Mouse (Mus musculus): Measurements from ENCODE around the gene Vti1a.

Vti1a gene

DNA sequence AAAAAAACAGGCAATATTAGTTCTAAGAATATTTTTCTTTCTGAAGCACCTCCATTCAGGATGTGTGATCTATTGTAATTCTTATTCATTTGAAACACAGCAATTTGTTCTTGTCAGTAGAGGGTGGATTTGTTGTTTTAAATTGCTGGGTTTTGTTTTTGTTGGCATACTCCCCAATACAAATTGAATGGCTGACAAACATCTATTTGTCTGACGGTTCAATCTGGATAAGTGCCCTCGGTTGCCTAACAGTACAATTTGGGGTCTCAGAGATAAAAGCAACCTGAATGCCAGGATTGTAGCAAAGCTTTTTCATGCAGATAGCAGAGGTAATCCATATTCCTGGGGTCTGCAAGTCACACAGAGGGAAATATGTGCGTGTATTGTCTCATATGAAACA is 53.6 kb downstream of the Vti1a start:
- in situ Hi-C loops (cut with MboI, MseI), result no loop called here

DNA sequence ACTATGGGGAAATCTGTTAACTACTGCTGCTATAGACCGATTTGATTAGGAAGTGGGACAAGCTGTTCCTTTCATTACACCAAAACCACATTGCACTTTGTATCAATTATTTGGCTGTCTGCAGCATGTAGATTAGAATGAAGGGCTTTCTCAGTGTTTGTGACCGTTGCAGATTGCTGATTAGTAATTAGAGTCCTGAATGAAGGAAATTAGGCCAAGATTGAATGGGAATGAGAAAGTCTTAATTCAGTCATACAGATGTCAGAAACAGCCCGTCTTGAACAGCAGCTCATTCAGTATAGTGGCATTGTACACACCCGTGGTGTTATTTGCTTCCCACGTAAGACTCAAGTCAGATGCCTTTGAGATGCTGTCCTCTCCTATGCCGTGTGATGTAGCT is 60.2 kb downstream of the Vti1a start:
- in situ Hi-C loops (cut with MboI, MseI), result no loop called here

DNA sequence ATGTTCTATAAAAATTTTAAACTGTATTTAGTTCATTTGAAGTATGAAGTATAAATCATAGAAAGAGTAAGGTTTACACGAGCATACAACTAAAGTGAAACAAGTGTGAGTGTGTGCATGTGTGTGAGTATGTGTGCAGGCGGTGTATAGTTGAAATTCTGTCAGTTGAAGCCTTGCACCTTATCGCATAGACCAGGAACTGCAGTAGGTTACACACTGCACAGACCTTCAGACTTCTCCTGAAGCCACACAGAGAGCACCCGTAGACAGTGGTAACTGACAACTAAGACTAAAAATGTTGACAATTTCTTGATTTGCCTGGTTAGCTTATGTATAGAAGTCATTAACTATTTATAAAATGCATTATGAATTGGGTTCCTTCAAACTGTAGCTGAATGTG is 61.4 kb downstream of the Vti1a start:
- in situ Hi-C loops (cut with MboI, MseI), result no loop called here

DNA sequence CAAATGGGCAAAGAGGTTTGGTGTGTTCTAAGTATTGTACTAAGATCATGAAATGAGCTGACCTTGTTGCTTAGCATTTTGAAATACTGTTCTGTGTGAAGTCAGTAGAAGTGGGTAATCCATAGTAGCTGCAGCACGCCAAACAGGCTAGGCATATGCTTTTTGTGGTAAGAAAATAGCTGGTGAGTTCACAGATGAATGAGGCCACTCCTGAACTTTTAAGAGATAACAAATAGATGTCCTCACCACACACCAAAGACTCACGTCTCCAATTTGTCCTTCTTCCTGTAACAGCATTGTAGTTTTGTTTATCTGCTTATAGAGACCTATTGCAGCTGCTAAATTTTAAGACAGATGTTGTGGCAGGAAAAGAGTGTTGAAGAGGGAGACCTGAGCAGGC is 62.8 kb downstream of the Vti1a start:
- in situ Hi-C loops (cut with MboI, MseI), result no loop called here

DNA sequence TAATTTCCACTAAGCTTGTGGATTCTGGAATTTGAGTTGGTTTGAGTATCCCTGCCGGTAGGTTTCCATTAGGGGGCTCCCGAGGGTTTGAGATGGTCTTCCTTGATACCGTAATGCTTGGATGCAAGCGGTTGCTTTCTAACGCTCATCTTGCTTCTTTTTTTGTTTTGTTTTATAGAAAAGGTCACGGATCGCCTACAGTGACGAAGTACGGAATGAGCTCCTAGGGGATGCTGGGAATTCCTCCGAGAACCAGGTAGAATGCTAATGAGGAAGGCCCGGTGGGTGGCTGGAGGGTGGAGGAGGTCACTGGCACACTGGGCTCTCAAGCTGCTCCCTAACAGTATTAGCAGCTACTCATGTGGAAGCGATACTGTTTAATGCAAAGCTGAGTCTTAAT is 64.7 kb downstream of the Vti1a start:
- in situ Hi-C loops (cut with MboI, MseI), result no loop called here

DNA sequence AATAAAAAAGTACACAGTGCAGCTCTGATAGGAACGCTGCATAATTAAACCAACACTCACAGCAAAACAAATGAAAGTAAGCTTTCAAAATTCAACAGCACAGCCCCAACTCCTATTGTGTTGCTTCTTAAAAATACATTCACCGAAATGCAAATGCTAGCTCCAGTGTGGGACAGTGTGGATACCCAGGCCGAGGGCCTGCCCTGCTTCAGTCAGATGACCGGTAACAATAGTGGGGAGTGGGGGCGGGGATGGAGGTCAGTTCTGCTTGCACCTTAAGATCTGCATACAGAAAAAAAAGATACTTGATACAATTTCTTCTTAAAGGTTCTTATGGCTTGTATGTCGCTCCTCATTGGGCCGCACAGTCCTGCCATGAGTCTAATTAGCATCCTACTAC is 65.2 kb downstream of the Vti1a start:
- in situ Hi-C loops (cut with MboI, MseI), result no loop called here

DNA sequence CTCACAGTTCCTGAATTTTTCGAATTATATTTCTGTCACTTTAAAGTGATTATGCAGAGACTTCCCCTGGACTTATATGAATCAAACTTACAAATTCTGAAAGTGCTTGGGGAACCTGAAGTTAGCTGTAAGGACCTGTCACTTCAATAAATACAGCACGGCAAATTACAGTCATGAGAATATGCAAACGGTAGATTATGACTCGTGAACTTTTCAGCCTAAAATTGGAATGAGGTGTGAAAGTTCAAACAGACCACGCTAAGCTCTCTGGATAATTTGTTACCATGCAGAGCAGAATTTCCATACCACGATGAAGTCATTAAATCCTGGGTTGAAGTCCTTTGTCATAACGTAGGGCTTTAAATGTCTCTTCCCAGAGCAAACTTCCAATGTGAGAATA is 66.7 kb downstream of the Vti1a start:
- in situ Hi-C loops (cut with MboI, MseI), result no loop called here

DNA sequence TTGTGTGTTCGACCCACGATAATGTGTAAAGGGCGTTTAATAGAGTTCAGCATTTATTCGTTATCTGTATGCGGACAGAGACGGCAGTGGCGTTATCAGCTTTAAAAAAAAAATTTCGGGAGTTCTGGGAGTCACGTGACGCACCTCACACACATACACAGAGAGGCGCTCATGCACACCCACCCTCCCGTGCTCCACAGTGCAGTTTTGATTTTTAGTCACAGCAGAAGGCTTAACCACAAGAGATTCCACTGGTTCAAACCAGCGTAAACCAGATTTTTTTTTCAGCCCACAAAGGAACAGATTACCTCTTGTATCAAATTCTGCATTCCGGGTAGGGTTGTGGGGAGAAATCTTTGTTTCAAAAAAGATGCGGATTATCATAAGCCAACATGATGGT is 68.5 kb downstream of the Vti1a start:
- in situ Hi-C loops (cut with MboI, MseI), result no loop called here

DNA sequence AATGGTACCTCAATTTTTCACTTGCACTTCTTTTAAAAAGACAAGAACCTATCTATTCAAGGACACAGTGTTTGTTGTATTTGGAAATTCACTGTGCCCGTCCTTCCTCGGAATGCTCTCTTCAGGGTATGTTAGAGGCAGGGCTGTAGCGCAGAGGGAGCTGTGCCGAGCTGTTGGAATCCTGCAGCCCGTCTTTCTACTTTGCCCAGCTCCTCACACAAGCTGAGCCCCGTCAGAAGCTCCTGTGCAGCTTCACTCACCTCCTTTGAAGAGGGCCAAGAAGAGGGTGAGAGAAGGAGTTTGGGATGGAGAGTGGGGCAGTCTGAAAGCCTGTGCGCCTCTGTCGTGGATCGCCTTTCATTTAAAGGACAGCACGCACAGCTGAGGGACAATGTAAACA is 72.9 kb downstream of the Vti1a start:
- in situ Hi-C loops (cut with MboI, MseI), result no loop called here

DNA sequence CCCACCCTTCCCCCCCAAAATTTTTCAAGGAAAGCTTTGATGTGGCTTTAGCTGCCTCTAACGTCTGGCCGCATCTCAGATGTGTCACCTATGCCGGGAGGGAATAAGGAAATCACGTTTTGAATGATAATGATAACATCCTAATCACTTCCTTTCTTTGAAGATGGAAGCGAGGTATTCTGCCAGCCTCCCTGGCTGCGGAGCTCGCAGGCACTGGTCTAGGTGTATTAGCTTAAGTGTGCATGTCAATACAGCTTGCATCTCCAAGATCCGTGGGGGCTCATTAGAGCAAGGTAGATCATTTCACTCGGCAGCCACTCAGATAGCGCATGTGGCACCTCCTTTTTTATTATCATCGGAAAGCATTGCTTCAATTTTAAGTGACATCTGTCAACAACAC is 74.2 kb downstream of the Vti1a start:
- in situ Hi-C loops (cut with MboI, MseI), result no loop called here

DNA sequence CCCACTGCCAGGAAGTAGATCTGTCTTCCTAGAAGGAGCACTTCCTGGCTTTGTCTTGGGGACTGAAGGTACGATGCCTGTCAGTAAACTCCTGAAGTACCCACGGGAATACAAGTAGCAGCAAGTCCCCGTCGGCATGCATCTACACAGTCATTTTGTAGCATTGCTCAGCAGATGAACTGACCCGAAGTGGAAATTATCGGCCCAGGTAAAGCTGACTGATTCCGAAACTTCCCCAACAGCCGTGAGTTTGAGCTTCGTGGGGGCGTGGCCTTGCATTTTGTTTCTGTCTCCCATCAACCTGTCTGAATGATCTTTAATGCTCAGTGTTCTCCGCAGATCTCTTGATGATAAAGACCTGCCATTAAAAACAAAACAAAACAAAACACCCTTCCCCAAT is 85.5 kb downstream of the Vti1a start:
- in situ Hi-C loops (cut with MboI, MseI), result loop anchor here (5.0 kb wide), 1 partner anchor 491 kb away; no protein-coding TSS in a partner anchor

DNA sequence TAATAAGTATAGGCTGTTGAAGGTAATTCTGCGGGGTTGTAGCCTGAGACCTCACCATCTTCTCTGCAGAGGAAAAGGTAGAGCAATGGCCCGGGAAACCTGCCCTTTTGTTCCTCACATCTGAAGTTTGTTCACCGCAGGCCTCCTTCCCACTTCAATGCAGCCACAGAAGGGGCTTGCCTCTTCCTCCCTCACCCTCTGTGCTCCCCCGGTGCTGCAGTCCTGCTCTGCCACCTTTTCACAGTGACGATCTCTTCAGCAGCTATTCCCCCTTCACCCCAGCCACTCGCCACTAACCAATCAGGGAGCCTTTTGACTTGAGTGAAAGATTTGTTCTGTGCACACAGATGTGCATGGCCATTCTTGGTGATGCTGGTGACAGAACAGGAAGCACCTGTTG is 92.4 kb downstream of the Vti1a start:
- in situ Hi-C loops (cut with MboI, MseI), result no loop called here

DNA sequence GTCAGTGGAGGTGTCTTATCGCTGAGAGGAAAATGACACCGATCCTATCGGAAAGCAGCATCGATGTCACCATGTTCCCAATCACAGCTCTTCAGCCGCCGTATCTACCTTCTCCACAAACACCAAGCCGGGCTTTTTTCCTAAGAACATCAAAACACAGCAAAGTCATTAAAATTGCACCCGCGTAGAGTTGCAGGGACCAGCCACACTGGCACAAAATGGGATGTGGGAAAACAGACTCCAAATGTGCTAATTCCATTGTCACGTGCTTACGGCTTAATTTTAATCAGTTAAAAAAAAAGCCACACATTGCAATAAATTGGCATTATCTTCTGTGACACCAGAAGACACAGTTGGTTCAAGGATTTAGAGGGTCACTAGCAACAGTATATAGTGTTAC is 95.3 kb downstream of the Vti1a start:
- in situ Hi-C loops (cut with MboI, MseI), result no loop called here

DNA sequence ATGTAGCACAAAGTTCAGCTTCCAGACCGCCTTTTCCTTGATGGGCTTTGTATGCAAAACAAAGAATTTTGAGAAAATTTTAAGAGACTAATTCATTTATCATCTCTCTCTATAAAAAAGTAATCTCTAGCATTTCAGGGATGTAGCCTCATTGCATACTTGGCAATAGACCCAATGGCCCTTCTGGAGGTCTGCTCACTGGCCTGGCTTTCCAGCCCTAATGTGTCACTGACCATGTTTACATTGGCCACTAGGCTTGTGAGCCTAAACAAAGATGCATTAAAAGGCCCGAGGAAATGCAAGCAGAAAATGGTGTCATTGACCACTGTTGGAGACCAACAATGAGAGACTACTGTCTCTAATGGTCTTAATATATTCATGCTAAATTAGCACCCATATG is 95.8 kb downstream of the Vti1a start:
- in situ Hi-C loops (cut with MboI, MseI), result no loop called here

DNA sequence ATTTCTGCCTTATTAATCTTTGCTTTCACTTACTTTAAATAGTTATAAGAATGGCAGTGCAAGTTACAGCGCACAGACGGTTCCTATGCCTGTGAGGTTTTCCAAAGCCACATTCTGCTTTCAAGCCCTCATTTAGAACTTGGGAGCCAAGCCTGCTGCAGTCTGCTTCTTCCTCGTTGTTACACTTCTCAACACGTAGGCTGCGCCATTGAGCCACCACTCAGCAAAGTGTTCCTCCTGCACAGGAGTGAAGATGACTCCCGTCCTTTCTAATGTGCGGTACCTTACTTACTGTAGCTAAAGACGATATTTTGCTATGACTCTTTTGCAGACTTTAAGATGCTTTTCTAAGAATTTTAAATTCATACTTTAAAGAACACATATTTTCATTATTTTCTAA is 98.0 kb downstream of the Vti1a start:
- in situ Hi-C loops (cut with MboI, MseI), result no loop called here

DNA sequence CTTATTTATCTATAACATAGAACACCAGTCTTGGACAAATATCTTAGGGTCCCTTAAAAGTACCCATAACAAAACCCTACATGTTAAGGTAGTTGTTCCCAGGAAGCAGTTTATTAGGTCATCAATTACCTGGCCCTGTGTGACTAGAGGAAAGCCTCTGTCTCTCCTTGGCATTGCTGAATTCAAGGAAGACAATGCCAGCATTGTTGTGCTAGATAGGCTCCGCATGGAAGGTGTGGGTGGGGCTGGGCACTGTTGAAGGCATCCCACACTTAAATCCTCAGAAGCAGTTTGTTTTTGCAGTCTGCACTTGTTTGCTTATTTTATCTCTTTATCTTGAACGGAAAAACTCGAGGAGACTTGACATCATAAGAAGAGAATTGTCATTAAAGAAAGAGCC is 102.7 kb downstream of the Vti1a start:
- in situ Hi-C loops (cut with MboI, MseI), result no loop called here

DNA sequence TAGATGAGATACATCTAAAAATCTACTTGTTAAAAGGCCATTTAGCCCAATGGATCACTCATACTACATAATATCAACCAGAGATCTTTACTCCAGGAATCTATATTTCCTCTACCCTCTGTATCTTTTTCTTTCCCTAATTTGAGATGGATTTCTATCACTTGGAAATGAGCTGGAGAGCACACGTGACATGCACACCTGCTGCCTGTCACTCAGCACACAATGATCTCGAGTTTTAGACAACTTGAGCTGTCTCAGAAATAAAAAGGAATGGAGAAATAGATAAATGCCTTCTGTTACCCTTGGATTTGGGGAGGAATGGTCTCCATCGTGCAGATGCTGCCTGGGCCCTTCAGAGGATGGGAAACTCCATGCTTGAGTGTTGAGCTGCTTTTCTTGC is 103.9 kb downstream of the Vti1a start:
- in situ Hi-C loops (cut with MboI, MseI), result no loop called here

DNA sequence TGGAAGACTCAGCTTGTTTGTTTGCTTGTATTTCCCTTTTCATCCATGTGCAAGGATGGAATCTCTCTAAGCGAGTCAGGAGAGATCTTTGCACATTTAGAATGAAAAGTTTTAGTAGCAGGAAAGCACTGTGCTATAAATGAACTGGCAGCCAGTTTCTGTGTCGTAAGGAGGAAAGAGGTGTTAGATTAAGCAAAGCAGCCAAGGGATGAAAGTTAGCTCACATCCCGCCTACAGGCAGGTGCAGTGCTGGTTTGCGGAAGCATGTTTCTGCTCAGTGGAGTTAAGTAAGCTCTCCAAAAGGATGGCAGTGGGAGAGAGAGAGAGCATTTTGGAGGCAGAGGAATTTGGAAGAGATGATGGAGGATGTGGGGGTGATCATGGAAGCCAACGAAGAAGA is 105.7 kb downstream of the Vti1a start:
- in situ Hi-C loops (cut with MboI, MseI), result no loop called here

DNA sequence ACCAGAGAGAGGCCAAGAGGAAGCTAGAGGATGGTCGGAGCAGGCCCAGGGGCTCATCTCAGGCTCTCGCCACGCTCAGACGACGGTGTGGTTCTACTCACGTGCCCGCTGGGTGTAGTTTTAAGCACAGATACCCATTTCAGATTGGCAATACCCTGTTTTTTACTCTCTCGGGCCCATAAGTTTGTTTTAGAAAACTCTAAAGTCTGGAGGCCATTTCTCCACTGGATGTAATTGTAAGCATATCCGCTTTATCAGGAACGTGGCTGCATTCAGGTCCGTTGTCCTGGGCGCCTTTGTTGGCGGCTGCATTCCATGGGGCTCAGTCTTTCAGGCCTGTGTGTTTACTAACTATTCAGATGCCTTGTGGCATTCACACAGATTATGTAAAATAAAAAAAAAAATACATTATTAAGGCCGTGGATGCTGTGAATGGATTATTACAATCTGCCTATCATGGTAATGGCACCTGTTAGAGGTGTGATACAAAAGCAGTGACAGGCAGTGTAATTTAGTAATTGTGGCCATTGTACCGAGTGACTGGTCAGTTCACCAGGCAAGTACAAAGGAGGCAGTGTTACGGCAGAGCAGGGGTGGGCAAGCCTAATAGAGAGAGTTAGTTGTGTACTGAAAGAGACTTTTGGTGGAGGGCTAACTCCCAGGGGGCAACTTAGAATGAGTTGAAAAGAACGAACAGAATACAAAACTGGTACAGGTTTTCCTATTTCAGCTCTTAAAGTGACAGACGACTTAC is 106.4 kb downstream of the Vti1a start:
- in situ Hi-C loops (cut with MboI, MseI), result no loop called here

DNA sequence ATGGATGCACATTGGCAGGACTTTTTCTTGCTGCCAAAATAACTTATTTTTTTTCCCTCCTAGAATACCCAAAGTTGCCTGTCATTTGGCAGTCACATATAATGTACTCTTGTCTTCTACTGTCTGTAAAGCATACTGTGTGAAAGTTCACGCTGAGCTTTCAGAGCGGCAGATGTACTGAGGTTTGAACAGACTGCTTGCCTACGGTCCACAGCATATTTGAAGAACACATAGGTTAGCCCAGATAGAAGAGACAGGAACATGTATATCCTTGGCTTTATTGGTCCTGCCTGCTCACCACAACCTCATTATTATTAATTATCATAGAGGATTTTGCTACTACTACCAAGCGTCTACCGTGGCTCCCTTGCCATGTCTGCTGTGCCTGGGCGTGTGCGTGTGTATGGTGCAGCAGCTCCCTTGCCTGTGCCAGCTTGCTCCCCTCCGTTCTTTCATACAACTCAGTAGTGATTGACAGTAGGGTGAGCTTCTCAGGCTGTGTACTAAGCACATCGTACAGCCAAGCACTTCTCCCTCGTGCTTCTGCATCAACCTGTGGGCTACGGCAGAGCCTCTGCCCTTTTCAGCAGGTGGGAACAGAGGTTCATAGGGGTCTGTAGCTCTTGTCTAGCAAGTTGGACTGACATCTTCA is 107.1 kb downstream of the Vti1a start:
- in situ Hi-C loops (cut with MboI, MseI), result no loop called here

DNA sequence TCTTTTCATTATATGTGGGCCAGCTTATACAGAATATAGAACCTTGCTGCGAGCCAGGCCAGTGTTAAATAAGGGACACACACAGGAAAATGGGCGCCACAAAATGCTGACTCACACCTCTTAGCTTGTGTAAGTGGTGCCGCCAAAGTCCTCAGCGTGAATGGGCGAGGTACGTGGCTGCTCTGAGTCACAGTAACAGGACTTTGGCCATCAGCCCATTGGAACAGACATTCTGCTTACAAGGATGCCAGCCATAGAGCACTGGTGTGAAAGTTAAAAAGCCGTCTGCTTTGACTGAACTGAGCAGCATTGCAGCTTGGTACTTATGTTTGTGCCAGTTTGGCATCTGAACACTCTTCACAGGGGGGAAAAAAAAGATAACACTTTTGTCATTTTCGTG is 107.9 kb downstream of the Vti1a start:
- in situ Hi-C loops (cut with MboI, MseI), result no loop called here

DNA sequence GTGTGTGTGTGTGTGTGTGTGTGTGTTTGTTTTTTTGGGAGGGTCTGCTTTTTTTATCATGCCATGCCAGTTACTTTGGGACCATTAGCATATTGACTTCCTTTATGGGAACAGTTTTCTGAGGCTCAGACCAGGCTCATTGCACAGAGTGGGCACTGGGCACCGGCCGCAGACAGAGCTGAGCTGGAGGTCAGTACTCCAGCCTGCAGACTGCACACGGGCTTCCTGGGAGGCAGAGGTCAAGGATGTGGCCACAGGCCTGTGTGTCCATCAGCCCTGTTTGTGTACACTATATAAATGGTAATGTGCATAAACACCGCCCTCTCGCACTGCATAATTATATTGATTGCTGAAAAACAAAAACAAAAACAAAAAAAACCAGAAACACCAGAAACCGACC is 108.4 kb downstream of the Vti1a start:
- in situ Hi-C loops (cut with MboI, MseI), result no loop called here

DNA sequence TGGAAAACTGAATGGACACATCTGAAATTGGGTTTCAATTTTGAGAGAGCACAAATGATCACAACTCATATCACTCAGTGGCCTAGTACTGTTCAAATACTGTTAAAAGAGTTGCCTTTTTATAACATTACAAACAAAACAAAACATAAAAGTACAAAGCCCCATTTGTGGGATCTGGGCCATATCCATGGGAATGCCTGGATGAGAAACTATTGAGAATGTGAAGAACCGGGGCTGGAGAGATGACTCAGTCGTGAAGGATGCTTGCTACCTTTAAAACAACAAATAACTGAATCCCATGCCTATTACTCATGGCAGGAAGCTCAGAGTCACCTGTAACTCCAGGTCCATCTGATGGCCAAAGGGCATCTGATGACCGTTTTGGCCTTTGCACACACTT is 124.2 kb downstream of the Vti1a start:
- in situ Hi-C loops (cut with MboI, MseI), result no loop called here

DNA sequence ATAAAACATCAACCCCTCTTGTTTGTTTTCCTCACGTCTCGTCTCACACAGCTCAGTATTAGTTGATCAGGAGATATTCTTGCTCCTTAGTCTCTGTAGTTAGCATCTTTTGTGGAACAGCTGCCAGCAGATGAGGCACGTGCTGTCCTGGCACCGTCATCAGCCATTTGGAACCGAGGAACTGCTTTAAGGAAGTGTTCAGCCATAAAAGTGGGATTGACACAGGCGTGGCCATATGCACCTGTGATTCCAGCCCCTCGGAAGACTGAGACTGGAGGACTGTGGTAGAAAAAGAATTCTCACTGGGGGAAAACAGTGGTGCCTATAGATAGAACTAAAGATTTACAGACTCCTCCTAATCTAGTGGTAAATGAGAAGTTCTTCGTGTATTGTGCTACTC is 127.5 kb downstream of the Vti1a start:
- in situ Hi-C loops (cut with MboI, MseI), result no loop called here

Measured in T-helper 1 cell (primary cell).